Mouse (Mus musculus): ENCODE results near the gene Atp8b2. TPM values are rescaled to one million over a fixed set of nuclear protein-coding genes. Genes with fewer than 3 reads are reported as not detected.

Atp8b2 gene
- total and polyA plus RNA-seq, 3 experiments, result 33.2 to 44.4 (median 35.8) TPM

GRCm38 (mm10) chr3:89911207-89911606, 52.1 kb downstream of the Atp8b2 start:
- Histone ChIP-seq H3K27ac (ENCODE audit: insufficient read depth, low read depth) (peak overlapping the region; percentile 92), H3K4me3 (replicated peaks in 1 of 3; ENCODE audit: low read depth in 2 of 3, low read length in 2 of 3, poor library complexity in 1 of 3) (peak overlapping the region in 1 of 3 experiments; percentile 15), H3K4me2 (ENCODE audit: insufficient read depth, low read depth, poor library complexity, severe bottlenecking) (peak overlapping the region; percentile 59)

GRCm38 (mm10) chr3:89909703-89910542, 53.4 kb downstream of the Atp8b2 start:
- H3K27me3 ChIP-seq (replicated peaks), result peaks cover 19% of the 10 kb centered on the region
- DNase-seq (ENCODE audit: extremely low read depth), result peak; percentile 48
- dilution Hi-C loops (cut with MboI; ENCODE audit: extremely low pct_ligation_motif_present, extremely low pct_unique_long_range_greater_than_20kb, low sequenced_read_pairs), result no loop called here
- H3K9ac ChIP-seq (ENCODE audit: insufficient read depth, low read depth), result peak overlapping the region; percentile 25; the same call in 1 of the 2 replicates
- no peaks in the 10 kb centered on the region for H3K9me3 ChIP-seq (replicated peaks; ENCODE audit: low read length)
- in situ Hi-C loops (cut with MboI; ENCODE audit: low pct_ligation_motif_present, low pct_unique_long_range_greater_than_20kb, low sequenced_read_pairs), result loop anchor here (5.0 kb wide), 1 partner anchor 38 kb away; no protein-coding TSS in a partner anchor
- no peak overlapping the region for H3K4me3 ChIP-seq (replicated peaks in 1 of 3; ENCODE audit: low read depth in 2 of 3, low read length in 2 of 3, poor library complexity in 1 of 3)
- peak overlapping the region; percentile 81 for H3K27ac ChIP-seq (ENCODE audit: insufficient read depth, low read depth)
- peak overlapping the region; percentile 85 for H3K4me2 ChIP-seq (ENCODE audit: insufficient read depth, low read depth, poor library complexity, severe bottlenecking)
- H3K36me3 ChIP-seq (replicated peaks in 1 of 2; ENCODE audit: control insufficient read depth in 1 of 2, insufficient read depth in 1 of 2, low read length in 1 of 2), result no peaks in the 10 kb centered on the region
- H3K4me1 ChIP-seq (ENCODE audit: control insufficient read depth in 1 of 2, insufficient read depth in 2 of 2), result peaks cover 36 to 82% of the 10 kb centered on the region in 2 experiments
- H3K79me2 ChIP-seq (replicated peaks; ENCODE audit: control insufficient read depth, extremely low read depth, insufficient read depth, poor library complexity, severe bottlenecking), result no peaks in the 10 kb centered on the region; the same call in 1 of the 2 replicates
- no peak for TF ChIP-seq ZKSCAN1 (IDR thresholded peaks at IDR 0.05; ENCODE audit: borderline replicate concordance, low read depth, low read length)
- TF ChIP-seq POLR2AphosphoS2 (IDR thresholded peaks at IDR 0.05; ENCODE audit: low read depth, low read length), result no peak
- no peak for TF ChIP-seq ZMIZ1 (IDR thresholded peaks at IDR 0.05; ENCODE audit: low read depth, low read length)
- TF ChIP-seq JUN (IDR thresholded peaks at IDR 0.05; ENCODE audit: insufficient read depth, low read depth, low read length), result no peak
- 0 out of 2 replicates have a peak, but pooled peaks have one; percentile 14 for TF ChIP-seq HCFC1 (IDR thresholded peaks at IDR 0.05; ENCODE audit: low read depth, low read length)
- TF ChIP-seq E2F4 (IDR thresholded peaks at IDR 0.05; ENCODE audit: insufficient replicate concordance, low read depth, low read length), result no peak
- TF ChIP-seq NRF1 (IDR thresholded peaks at IDR 0.05; ENCODE audit: low read depth, low read length), result 0 out of 2 replicates have a peak, but pooled peaks have one; percentile 8
- 0 out of 2 replicates have a peak, but pooled peaks have one; percentile 10 for TF ChIP-seq BHLHE40 (IDR thresholded peaks at IDR 0.05; ENCODE audit: low read depth, low read length)
- TF ChIP-seq MAFK (IDR thresholded peaks at IDR 0.05; ENCODE audit: insufficient replicate concordance, low read length), result no peak
- no peak for TF ChIP-seq RCOR1 (conservative IDR thresholded peaks at IDR 0.05; ENCODE audit: low read depth, low read length)
- 0 out of 2 replicates have a peak, but pooled peaks have one; percentile 6 for TF ChIP-seq TBP (conservative IDR thresholded peaks at IDR 0.05; ENCODE audit: low read depth, low read length)
- TF ChIP-seq KAT2A (IDR thresholded peaks at IDR 0.05; ENCODE audit: insufficient replicate concordance, low read length), result no peak
- no peak for TF ChIP-seq CHD2 (IDR thresholded peaks at IDR 0.05; ENCODE audit: low read length)
- no peak for TF ChIP-seq NELFE (IDR thresholded peaks at IDR 0.05; ENCODE audit: low read depth, low read length)
- peak; percentile 89 for TF ChIP-seq CHD1 (IDR thresholded peaks at IDR 0.05; ENCODE audit: low read depth, low read length)
- TF ChIP-seq IRF4 (IDR thresholded peaks at IDR 0.05; ENCODE audit: low read depth, low read length), result no peak
- TF ChIP-seq MEF2A (IDR thresholded peaks at IDR 0.05; ENCODE audit: borderline replicate concordance, low read depth, low read length), result peak; percentile 52; the same call in 1 of the 2 replicates
- TF ChIP-seq ZC3H11A (IDR thresholded peaks at IDR 0.05; ENCODE audit: low read depth, low read length), result no peak

More at GRCm38 (mm10) chr3:89911207-89911606, 52.1 kb downstream of the Atp8b2 start:
- peaks cover 28% of the 10 kb centered on the region for H3K27me3 ChIP-seq (replicated peaks)
- peaks cover 31 to 69% of the 10 kb centered on the region in 2 experiments for H3K4me1 ChIP-seq (ENCODE audit: control insufficient read depth in 1 of 2, insufficient read depth in 2 of 2)
- no peaks in the 10 kb centered on the region for H3K36me3 ChIP-seq (replicated peaks in 1 of 2; ENCODE audit: control insufficient read depth in 1 of 2, insufficient read depth in 1 of 2, low read length in 1 of 2)
- peaks cover 2% of the 10 kb centered on the region for H3K9me3 ChIP-seq (replicated peaks; ENCODE audit: low read length)
- H3K79me2 ChIP-seq (replicated peaks; ENCODE audit: control insufficient read depth, extremely low read depth, insufficient read depth, poor library complexity, severe bottlenecking), result no peaks in the 10 kb centered on the region; the same call in 1 of the 2 replicates
- TF ChIP-seq MEF2A (IDR thresholded peaks at IDR 0.05; ENCODE audit: borderline replicate concordance, low read depth, low read length) (peak; percentile 88), ZNF384 (IDR thresholded peaks at IDR 0.05; ENCODE audit: low read depth, low read length) (peak; percentile 51), NRF1 (IDR thresholded peaks at IDR 0.05; ENCODE audit: low read depth, low read length) (no peak), BHLHE40 (IDR thresholded peaks at IDR 0.05; ENCODE audit: low read depth, low read length) (peak; percentile 85), RCOR1 (conservative IDR thresholded peaks at IDR 0.05; ENCODE audit: low read depth, low read length) (peak; percentile 93), IRF4 (IDR thresholded peaks at IDR 0.05; ENCODE audit: low read depth, low read length) (peak; percentile 100), MAFK (IDR thresholded peaks at IDR 0.05; ENCODE audit: insufficient replicate concordance, low read length) (0 out of 2 replicates have a peak, but pooled peaks have one; percentile 51), TBP (conservative IDR thresholded peaks at IDR 0.05; ENCODE audit: low read depth, low read length) (peak; percentile 34; the same call in 1 of the 2 replicates), MAX (IDR thresholded peaks at IDR 0.05; ENCODE audit: low read length) (no peak), ELF1 (IDR thresholded peaks at IDR 0.05; ENCODE audit: low read depth, low read length) (peak; percentile 83), PAX5 (IDR thresholded peaks at IDR 0.05; ENCODE audit: low read length) (no peak), MAZ (IDR thresholded peaks at IDR 0.05; ENCODE audit: low read depth, low read length) (peak; percentile 86), HCFC1 (IDR thresholded peaks at IDR 0.05; ENCODE audit: low read depth, low read length) (peak; percentile 31; the same call in 1 of the 2 replicates), SMC3 (IDR thresholded peaks at IDR 0.05; ENCODE audit: low read depth, low read length) (peak; percentile 30), USF1 (IDR thresholded peaks at IDR 0.05; ENCODE audit: low read depth, low read length) (no peak), ZC3H11A (IDR thresholded peaks at IDR 0.05; ENCODE audit: low read depth, low read length) (0 out of 2 replicates have a peak, but pooled peaks have one; percentile 1), RAD21 (IDR thresholded peaks at IDR 0.05; ENCODE audit: low read depth, low read length) (peak; percentile 2), JUND (conservative IDR thresholded peaks at IDR 0.05; ENCODE audit: low read depth, low read length) (peak; percentile 49; the same call in 1 of the 2 replicates), JUN (IDR thresholded peaks at IDR 0.05; ENCODE audit: insufficient read depth, low read depth, low read length) (0 out of 2 replicates have a peak, but pooled peaks have one; percentile 17), ZKSCAN1 (IDR thresholded peaks at IDR 0.05; ENCODE audit: borderline replicate concordance, low read depth, low read length) (no peak), SIN3A (IDR thresholded peaks at IDR 0.05; ENCODE audit: low read length) (0 out of 2 replicates have a peak, but pooled peaks have one; percentile 38), TCF12 (IDR thresholded peaks at IDR 0.05; ENCODE audit: low read depth, low read length) (peak; percentile 94), KAT2A (IDR thresholded peaks at IDR 0.05; ENCODE audit: insufficient replicate concordance, low read length) (no peak), CHD2 (IDR thresholded peaks at IDR 0.05; ENCODE audit: low read length) (peak; percentile 82), E2F4 (IDR thresholded peaks at IDR 0.05; ENCODE audit: insufficient replicate concordance, low read depth, low read length) (no peak), EP300 (IDR thresholded peaks at IDR 0.05; ENCODE audit: low read length) (peak; percentile 98), ETS1 (conservative IDR thresholded peaks at IDR 0.05; ENCODE audit: low read depth, low read length) (peak; percentile 85)
- dilution Hi-C loops (cut with MboI; ENCODE audit: extremely low pct_ligation_motif_present, extremely low pct_unique_long_range_greater_than_20kb, low sequenced_read_pairs), result no loop called here
- H3K9ac ChIP-seq (ENCODE audit: insufficient read depth, low read depth), result peak overlapping the region; percentile 55
- DNase-seq (ENCODE audit: extremely low read depth), result peak; percentile 87
- in situ Hi-C loops (cut with MboI; ENCODE audit: low pct_ligation_motif_present, low pct_unique_long_range_greater_than_20kb, low sequenced_read_pairs), result loop anchor here (5.0 kb wide), 1 partner anchor 39 kb away; no protein-coding TSS in a partner anchor

Data from CH12.LX (cell line).